Mouse (Mus musculus) thymus, postnatal 4 days (tissue): ENCODE data around the gene Ctnna3.
"Not testable (repeated sequence)": the region's sequence is repeated elsewhere in the genome, so short reads cannot be mapped to it uniquely, and the experiment has no call there.

Source experiments
- DNase-seq: peaks from one replicate; pipeline ENCODE4 v3.0.0; 2021

Gene Ctnna3

DNA sequence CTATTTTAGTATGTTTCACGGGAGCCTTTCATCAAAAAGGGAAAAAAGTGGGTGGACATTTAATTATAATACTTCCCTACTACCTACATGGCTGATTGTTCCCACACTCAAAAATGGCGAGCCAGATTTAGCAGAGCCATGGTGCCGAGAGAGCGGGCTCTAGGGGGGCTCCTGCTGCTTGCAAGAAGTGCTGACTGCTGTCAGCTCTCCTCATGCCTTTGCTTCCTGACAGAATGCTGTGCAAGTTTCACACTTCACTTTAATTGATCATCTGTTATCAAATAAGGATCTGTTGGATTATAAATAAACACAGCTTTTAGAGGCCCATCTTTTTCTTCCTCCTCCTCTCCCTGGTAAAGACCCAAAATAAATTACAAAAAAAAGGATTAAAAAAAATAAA, 838.3 kb downstream of the Ctnna3 start:
- no peak for DNase-seq

DNA sequence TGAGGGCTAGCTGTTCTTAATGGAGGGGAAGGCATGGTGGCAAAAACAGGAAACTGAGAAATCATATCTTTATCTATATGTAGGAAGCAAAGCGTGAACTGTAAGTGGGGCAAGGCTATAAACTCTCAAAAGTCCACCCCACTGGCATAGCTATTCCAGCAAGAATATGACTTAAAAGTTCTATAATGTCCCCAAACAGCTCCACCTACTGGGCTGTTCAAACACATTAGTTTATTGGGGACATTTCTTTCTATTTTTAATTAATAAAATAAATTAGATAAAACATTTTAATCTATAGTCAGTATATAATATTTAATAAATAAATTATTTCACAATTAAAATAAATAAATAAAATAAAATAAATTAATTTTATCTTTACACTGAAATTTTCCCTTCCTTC, 845.2 kb downstream of the Ctnna3 start:
- DNase-seq: no peak

DNA sequence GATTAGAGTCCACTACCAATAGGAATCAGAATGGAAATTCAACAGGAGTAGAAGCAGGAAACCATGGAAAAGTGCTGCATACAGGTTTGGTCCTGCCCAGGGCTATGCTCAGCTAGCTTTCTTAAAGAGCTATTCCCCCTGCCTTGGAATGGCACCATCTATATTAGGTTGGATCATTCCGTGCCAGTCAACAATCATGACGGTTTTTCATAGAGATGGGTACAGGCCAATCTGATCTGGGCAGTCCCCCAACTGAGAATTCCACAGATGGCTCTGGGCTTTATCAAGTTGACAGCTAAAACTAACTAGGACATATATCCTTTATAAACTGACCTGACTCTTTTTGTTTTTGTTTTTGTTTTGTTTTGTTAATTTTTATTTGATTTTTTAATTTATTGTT, 848.9 kb downstream of the Ctnna3 start:
- DNase-seq: no peak

DNA sequence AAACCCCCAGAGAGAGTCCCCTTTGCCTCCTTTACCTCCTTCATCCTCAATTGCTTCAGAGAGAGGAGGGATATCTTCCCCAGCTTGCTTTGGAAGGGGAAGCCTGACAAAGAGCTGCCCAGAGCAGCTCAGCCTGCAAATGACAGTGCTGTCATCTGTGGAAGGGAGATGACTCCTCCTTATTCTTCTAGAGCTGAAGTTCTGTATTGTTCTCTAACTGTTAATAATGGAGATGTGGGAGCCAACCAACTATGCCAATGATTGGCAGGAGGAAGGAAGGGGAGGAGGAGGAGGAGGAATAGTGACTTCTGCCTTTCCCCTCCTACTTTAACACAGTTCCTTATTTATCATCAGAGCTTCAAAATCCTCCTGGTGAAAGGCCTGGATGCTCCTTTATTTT, 875.9 kb downstream of the Ctnna3 start:
- DNase-seq: no peak

DNA sequence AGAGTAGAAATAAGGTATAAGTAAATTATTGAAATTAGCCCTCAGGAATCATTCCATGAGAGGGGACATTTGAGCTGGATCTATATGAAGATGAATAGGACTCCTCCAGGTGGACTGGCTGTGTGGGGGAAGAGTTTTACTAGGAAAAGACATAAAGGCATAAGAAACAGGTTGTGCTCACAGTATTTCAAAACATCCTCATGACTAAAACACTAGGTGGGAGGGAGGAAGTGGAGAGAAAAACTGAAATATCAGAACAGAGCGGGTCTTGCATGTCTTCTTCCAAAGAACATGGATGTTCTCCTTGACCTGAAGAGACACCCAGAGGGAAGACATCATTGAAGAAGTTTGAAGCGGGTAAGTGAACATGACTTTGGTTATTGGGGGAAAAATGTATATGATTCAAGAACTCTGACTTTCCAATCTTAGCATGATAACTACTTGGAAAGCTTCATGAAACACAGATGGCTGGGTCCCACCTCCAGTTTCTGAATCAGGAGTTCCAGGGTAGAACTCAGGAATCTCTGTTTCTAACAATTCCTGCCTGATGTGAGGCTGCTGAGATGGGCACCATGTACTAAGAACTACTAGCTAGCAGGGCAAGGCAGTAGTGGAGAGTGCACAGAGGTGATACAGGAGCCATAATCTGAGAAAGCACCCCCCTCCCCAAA, 881.9 kb downstream of the Ctnna3 start:
- DNase-seq: no peak

DNA sequence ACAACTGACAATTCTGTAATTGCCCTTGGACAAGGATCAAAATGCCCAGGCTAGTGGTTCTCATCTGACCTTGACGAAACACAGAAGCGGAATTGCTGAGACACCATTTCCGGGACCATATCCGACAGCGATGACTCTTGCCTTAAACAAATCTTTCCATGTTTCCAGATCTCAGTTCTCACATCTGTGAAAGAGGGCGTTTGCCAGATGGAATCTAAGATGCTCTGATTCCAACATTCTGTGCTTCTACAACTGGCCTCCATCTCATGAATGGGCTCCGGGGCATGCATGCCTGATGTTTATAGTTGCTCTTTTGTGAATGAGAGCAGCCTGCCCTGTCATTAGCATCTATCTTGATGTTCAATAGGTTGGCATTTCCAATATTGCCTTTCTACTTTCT, 890.4 kb downstream of the Ctnna3 start:
- no peak for DNase-seq

DNA sequence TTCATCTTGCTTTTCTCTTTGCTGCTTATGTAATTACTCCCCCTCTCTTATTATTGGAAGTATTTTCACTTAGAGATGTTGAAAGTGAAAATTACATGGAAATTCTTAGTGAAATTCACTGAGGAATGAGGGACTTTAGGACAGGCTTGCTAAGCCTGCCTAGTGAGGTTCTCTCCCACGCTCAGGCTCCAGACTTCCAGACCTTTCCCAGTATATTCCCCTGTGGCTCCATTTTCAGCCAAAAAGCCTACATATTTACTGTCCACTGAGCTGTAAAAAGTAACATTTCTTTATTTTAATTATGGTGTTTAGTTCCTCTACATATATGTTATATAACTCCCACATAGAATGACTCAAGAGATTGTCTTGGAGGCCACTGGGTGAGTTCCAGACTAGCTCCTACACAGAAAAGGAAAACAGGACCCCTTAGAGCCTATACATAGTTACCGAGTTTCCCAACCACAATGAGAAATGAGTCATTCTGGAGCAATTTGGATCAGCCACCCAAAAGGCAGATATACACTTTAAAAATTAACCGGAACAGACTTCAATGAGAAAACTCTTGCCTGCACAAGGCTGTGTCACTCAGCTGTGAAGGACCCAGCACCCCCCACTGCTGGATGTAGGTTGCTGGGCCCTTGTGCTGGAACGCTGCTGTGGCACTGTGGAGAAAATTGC, 912.9 kb downstream of the Ctnna3 start:
- DNase-seq: no peak

DNA sequence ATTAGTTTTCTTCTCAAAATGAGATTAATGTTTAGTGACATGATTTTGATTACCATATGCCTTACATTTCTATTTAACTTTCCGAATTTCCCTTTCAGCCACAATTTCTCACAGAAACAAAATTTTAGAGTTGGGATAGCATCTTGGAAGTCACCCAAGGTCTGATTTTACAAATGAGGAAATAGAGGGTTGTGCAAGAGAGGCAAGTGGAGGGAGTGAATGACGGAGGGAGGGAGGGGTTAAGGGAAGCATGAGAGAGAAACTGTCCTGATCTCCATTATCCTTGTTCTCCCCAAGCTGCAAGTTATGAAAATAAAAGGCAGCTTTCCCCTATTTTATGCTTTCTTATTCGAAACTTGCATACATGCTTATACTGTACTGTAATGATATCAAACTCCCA, 943.4 kb downstream of the Ctnna3 start:
- no peak for DNase-seq

DNA sequence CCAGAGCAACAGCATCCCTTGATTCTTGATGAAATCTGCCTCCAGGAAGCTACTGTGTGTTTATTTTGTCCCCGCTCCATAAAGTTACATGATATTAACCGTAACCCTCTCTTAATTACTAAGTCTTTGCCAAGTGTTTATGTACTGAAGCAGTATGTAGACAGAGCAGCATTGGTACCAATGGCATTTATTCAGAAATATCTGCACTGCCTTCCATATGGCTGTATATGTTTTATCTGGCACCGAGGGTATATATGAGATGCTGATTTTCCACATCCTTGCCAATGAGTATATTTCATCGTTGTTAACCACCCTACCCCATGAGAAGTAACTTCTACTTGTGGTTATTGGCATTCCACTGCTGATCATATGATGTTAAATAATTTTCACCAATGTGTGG, 947.9 kb downstream of the Ctnna3 start:
- no peak for DNase-seq

DNA sequence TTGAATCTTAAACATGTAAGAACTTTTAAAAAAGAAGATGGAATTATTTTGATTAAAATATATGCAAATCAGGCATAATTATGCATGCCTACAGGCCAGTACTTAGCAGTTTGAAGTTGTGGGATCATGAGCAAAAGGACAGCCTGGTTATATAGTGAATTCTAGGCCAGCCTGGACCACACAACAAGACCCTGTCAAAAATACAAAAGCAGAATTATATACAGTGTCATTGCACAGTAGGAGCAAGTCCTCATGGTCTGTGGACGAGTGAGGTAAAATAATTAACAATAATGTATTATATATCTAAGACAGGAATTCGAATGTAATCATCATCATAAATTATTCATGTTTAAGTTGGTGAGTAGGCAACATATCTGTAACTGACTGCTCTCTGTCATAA, 966.7 kb downstream of the Ctnna3 start:
- DNase-seq: no peak

DNA sequence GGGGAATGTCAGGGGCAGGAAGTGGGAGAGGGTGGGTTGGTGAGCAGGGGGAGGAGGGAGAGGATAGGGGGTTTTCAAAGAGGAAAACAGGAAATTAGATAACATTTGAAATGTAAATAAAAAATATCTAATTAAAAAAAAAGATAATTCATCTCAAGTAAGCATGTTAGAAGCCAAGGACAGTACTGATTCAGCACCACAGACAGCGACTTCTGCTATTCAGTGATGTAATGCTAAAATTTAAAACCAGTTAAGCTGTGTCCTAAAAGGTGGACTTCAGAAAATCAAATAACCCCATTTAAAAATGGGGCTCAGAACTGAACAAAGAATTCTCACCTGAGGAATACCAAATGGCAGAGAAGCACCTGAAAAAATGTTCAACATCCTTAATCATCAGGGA, 988.5 kb downstream of the Ctnna3 start:
- not testable (repeated sequence) for DNase-seq

DNA sequence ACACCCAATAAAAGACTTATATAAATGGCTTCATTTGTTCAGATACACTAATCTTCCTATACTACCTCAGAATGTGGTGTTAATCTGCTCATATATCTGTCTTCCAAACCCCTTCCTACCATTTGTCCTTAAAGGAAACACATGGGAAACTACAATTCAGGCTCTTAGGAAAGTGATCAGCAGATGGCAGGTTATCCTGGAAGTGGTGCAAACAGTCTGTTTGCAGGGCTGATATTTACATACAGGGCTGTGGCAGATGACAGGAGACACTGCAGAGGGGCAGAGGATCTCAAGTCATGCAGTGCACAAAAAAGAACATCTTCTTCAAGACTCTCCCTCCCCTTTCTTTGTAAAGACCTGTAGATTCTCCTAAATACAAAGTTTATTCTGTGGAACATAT, 1008.8 kb downstream of the Ctnna3 start:
- DNase-seq: no peak

DNA sequence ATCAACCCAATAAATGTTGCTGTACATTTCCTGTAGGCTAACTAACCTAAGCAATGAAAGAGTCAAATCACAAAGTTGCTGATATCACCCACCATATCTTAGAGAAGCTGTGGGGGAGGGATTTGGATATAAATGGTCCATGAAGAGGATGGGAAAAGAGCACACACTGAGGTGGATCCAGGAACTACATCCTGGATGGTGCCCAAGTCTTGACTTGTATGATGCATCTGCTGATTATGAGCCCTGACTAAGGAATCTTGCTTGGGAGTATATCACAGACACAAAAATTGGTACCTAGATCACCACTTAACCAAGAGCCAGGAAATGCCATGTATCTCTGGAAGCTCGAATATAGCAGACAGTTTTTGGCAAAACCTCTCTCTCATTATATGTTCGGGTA, 1018.7 kb downstream of the Ctnna3 start:
- DNase-seq: no peak

DNA sequence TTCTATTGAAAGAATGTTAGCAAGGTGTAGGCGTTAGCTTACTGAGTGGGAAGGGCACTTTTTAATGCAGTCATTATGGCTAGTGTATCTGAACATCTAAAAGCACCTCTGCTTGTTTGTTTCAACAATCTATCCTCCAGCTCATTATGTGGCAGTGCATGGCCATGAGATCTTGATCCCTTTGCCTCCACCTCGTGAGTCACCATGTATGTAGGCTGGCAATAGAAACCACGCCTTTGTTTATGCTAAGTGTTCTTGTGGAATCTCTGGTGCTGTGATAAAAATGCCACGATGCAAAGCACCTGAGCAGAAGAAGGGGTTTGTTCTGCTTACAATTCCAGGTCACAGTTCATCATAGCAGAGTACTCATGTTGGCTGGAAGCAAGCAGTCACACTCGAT, 1053.4 kb downstream of the Ctnna3 start:
- DNase-seq: no peak

DNA sequence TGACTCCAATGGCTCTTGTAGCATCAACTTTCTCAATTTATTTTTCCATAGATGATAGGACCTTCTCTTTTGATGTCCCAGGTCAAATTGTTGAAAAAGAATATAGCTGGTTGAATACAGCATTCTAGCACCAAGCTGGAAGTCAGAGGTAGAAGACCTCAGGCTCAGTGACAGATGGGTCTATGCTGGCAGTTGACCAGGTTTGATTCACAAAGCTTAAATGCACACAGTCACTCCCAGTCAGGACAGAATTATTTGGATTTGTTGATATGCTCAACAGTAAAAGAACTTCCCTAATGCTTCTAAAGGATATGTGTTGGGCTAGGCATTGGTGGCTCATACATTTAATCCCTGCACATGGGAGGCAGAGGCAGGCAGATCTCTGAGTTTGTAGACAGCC, 1059.6 kb downstream of the Ctnna3 start:
- DNase-seq: no peak

DNA sequence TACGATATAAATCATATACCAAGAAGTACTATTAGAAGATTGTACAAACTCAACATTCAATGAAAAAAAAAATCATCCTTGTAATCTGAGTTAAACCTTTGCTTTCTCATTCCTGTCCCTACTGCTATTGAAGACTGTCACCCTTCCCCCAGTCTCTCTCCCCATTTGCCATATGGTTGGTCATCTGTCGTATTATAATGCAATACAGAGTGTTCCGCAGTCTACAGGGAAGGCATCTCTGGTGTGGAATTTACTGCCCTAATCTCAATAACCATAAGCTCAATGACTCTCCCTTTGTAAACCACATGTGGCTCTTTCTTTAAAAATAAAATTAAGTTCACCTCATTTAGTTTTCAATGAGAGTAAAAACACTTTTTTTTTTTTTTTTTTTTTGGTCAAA, 1113.7 kb downstream of the Ctnna3 start:
- no peak for DNase-seq

DNA sequence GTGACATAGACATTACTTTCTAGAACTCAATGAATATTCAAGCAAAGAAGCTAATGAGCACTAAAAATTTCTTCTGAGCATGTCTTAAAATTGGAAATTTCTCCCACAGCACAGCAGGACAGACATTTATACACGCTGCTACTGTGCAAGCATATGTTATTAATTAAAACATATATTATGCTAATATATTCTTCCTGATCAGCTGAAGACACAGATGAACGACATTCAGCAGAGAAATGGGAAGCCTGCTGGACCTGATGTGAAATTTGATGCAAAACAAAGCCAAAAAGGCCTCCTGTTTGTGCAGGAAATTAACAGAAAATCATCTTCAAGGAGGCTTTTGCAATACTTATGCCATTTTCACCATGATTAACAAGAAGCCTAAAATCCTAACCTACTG, 1114.5 kb downstream of the Ctnna3 start:
- DNase-seq: no peak

DNA sequence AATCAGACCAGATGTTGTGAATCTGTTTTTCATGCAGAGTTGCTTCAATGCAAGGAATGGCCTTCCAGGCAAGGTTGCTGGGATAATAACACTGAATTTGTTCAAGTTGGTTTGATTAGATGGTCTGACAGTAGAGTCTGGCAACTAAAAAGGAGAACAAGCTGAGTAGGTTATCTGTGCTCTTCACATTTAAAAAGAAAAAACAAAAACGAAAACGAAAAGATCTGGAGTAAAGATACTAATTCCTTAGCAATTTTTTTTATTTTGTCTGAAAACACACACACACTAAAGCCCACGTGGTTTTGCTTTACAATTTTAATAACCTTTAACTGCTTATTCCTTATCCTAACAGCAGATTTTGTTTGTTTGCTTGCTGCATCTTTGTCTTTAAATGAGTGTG, 1141.4 kb downstream of the Ctnna3 start:
- no peak for DNase-seq

DNA sequence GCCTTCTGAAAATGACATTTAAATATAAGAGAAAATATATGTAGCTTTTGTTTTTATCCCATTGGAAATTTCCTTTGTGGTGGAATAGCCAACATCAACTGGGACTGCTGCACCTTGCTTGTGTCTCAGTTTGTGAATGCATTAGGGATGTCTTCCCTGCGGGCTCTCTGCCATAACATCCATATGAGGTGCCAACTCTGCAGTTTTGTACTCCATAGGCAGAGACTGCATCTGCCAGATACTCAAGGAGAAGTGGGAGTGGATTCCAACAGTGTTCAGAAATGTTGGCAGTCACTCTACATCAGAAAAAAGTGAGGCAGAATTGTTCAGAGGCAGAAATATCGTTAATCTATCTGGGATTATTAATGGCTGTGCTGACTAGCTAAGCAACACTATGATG, 1158.2 kb downstream of the Ctnna3 start:
- DNase-seq: no peak

DNA sequence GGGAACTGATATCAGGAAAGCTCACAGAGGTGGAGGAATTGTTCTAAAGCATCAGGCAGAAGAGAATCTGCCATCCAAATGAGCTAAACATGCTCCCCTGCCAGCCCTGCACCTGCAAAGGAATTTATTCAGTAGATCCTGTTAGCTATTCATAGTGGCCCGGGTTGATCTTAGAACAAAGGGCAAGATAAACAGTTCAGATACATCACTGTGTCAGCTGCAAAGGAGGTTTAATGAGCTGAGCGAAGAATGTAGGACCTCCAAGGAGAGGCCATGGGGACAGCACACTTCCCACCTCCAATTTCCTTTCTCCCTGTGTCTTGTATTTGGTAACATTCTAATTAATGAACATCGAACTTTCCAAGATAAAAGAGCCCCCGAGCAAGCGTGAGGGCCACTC, 1206.9 kb downstream of the Ctnna3 start:
- DNase-seq: no peak

DNA sequence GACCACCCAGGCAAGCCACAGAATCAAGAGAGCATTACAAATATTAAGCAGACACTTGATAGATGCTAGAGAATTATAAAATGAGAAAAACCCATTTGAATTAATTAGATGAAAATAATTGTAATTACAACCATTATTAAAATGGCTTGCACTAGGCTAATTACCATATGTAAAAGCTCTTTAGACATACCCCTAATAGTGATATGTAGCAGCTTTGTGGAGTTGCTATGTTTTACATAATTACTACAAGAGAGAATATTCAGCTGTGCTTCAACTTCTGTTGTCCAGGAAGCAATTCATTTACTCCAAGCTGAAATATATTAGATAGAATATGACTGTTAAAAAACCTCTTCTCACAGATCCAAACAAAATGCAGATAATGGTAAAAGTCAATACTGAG, 1209.2 kb downstream of the Ctnna3 start:
- no peak for DNase-seq

DNA sequence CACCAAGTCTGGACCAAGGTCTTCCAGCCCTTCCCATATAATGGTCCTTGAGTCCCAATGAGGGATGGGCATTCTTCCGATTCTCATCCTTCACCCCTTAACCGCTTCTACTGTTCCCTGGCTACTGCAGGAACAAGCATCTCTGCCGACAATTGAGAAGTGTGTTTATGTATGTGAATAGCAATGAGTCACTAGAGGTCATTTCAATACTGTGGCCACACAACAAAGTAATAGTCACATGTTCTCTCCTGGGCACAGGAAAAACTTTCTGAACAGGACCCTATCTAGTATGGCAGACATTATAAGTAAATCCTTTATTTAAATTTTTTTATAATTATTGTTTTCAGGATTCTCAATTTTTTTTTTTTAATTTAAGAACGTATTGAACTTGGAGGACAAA, 1211.2 kb downstream of the Ctnna3 start:
- no peak for DNase-seq

DNA sequence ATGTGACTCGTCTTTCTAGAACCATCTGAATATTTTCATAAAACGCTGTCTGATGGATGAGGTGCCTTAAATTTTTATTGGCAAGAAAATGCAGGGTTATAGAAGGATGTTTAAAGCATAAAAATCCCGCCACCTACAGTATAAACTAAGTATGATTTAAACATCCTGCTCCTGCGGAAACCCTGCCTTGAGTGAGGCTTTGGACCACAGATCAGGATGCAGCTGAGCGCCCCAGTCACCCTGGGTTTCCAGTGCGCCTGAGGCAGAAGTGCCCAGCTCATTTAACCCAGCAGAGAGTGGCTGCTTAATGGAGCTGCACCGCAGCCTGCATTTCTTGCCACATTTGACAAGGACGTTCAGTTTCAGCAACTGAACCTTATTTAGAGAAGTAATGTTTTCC, 1211.7 kb downstream of the Ctnna3 start:
- no peak for DNase-seq

DNA sequence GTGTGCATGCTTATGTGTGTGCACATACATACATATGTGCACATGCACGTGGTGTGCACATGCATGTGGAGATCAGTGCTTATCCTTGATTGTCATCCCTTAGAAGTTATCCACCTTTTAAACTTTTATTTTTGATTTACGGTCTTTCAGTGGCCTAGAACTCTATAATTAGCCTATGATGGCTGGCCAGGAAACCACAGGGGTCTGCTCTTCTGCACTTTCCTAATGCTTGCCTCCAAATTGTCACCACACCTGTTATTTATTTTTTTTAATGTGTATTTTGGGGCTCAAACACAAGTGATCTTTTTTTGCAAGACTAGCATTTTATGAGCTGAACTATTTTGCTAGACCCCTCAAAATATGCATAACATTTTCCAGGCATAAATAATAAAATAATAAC, 1214.1 kb downstream of the Ctnna3 start:
- no peak for DNase-seq

DNA sequence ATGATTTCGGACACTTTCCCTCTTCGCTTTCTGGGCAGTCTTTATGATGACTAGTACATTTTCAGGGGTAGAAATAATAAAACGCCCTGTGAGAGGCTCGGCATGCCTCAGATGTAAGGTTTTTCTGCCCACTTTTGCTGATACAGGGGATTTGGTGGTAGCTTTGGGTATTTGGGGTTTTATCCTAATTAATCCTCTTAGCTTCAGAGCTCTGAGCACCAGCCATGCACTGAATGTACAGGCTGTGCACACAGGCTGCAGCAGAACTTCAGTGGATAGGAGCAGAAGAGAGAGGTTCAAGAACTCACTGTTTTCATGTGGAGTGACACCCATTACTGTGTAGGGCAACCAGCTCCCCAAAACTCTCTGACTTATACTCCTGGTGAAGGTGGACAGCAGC, 1231.3 kb downstream of the Ctnna3 start:
- no peak for DNase-seq
